In the genomic region with DNA sequence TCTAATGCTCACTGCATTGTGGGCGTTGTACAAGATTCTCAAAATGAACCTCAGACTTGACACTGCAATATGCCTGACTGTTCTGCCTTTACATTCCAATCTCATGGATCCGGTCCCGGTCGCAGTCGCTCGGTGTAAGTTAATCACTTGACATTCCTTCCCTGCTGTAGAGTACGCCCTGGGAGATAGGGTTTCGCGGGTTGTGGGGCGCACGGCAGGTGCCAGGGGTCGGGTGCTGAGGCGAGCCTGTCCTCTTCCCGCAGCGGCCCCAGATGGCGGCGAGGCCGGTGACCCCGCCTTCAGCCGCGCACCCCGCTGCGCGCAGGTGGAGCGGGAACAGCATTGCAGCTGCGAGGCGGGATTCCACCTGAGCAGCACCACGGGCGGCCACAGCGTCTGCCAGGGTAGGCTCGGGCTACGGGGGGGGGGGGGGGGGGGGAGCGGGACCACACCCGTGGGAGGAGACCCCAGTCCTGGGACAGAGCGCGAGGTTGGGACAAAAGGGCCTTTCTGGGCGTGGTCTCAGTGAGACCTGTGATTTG, we compare ENCODE assay signal across 8 mouse cellular contexts. TPM values are rescaled to one million over a fixed set of nuclear protein-coding genes. Genes with fewer than 3 reads are reported as not detected.
DNase-seq lines count a peak whose midpoint lies in the region; ATAC-seq lines count a peak whose summit lies in the region.

No protein-coding gene starts in this region.

- ATAC-seq in cerebellum, adult (ENCODE audit: insufficient number of reproducible peaks, low FRiP score, low TSS enrichment) = peak; percentile 31; the same call in 1 of the 2 replicates
- ATAC-seq in limb, embryonic 13.5 days (ENCODE audit: low FRiP score, low read depth) = peak; percentile 64; the same call in 1 of the 2 replicates
- ATAC-seq in stomach, embryonic 14.5 days (ENCODE audit: insufficient number of reproducible peaks, insufficient read depth, low FRiP score, low read depth) = peak; percentile 42; the same call in 1 of the 2 replicates

- WGBS in forebrain, embryonic 10.5 days = 4% methylated on average over 22 of the region's 37 CpGs
- WGBS in limb, embryonic 13.5 days = 3% methylated on average over 32 of the region's 37 CpGs
- 2% methylated on average over 31 of the region's 37 CpGs for WGBS in stomach, embryonic 14.5 days

- peak overlapping the region; percentile 31; the same call in 1 of the 2 replicates for H3K9ac ChIP-seq in limb, embryonic 13.5 days
- H3K9ac ChIP-seq in stomach, embryonic 14.5 days (replicated peaks; ENCODE audit: low read depth, low read length) = no peak overlapping the region; the same call in 1 of the 2 replicates

- 0 out of 2 replicates have a peak, but pooled peaks cover 3% of the 10 kb centered on the region for H3K9me3 ChIP-seq in forebrain, embryonic 10.5 days
- no peaks in the 10 kb centered on the region for H3K9me3 ChIP-seq in limb, embryonic 13.5 days
- no peaks in the 10 kb centered on the region for H3K9me3 ChIP-seq in stomach, embryonic 14.5 days (ENCODE audit: control insufficient read depth, low read depth, low read length)

- peaks cover 13% of the 10 kb centered on the region for H3K4me1 ChIP-seq in forebrain, embryonic 10.5 days
- peaks cover 7% of the 10 kb centered on the region; the same call in 1 of the 2 replicates for H3K4me1 ChIP-seq in limb, embryonic 13.5 days
- peaks cover 4% of the 10 kb centered on the region; the same call in 1 of the 2 replicates for H3K4me1 ChIP-seq in stomach, embryonic 14.5 days (ENCODE audit: control insufficient read depth, insufficient read depth, low read length)

- peak overlapping the region; percentile 56 for H3K4me3 ChIP-seq in forebrain, embryonic 10.5 days
- H3K4me3 ChIP-seq in limb, embryonic 13.5 days = peak overlapping the region; percentile 42
- H3K4me3 ChIP-seq in stomach, embryonic 14.5 days (ENCODE audit: low read depth, low read length) = peak overlapping the region; percentile 29

- H3K36me3 ChIP-seq in forebrain, embryonic 10.5 days (replicated peaks) = no peaks in the 10 kb centered on the region
- no peaks in the 10 kb centered on the region for H3K36me3 ChIP-seq in limb, embryonic 13.5 days
- H3K36me3 ChIP-seq in stomach, embryonic 14.5 days (ENCODE audit: control insufficient read depth, insufficient read depth, low read length) = no peaks in the 10 kb centered on the region

- H3K27ac ChIP-seq in forebrain, embryonic 10.5 days = peak overlapping the region; percentile 71
- no peak overlapping the region for H3K27ac ChIP-seq in limb, embryonic 13.5 days
- H3K27ac ChIP-seq in stomach, embryonic 14.5 days (ENCODE audit: low read length) = no peak overlapping the region

- DNase-seq in cerebellum, postnatal 4 days (ENCODE audit: low spot score in 2 of 2) = no peak
- peak; percentile 35 for DNase-seq in Muller cell, postnatal 12 days (ENCODE audit: inconsistent ontology term)
- peak; percentile 24 for DNase-seq in forebrain, embryonic 10.5 days (ENCODE audit: extremely low spot score, low spot score)
- DNase-seq in layer of hippocampus, adult 9-11 months = no peak
- no peak for DNase-seq in urinary bladder, postnatal 14 days (ENCODE audit: low spot score)

- H3K27me3 ChIP-seq in forebrain, embryonic 10.5 days (ENCODE audit: poor library complexity, severe bottlenecking) = peaks cover 17% of the 10 kb centered on the region
- H3K27me3 ChIP-seq in limb, embryonic 13.5 days = no peaks in the 10 kb centered on the region
- H3K27me3 ChIP-seq in stomach, embryonic 14.5 days (ENCODE audit: control insufficient read depth, insufficient read depth, low read length) = no peaks in the 10 kb centered on the region

- peak overlapping the region; percentile 75 for H3K4me2 ChIP-seq in limb, embryonic 13.5 days (replicated peaks)
- peak overlapping the region; percentile 61 for H3K4me2 ChIP-seq in stomach, embryonic 14.5 days (replicated peaks; ENCODE audit: low read depth, low read length)

RNA-seq across cellular contexts. Expression of a gene that starts 29.5 kb away (rescaled TPM):
- polyA plus RNA-seq in forebrain, embryonic 10.5 days (2016; fragmentation: Nextera tagmentation; extraction: Ambion mirVana) = 2.1 and 2.4 TPM in 2 replicates
- 6.3 and 7.3 TPM in 2 replicates for polyA plus RNA-seq in limb, embryonic 13.5 days (2015; fragmentation: Nextera tagmentation; extraction: Ambion mirVana)
- polyA plus RNA-seq in stomach, embryonic 14.5 days (2014; fragmentation: Nextera tagmentation; extraction: Ambion mirVana) = 2.9 and 3.4 TPM in 2 replicates

RNA-seq across cellular contexts. Expression of a gene that starts 51.6 kb away (rescaled TPM):
- 10.3 and 10.6 TPM in 2 replicates for polyA plus RNA-seq in forebrain, embryonic 10.5 days (2016; fragmentation: Nextera tagmentation; extraction: Ambion mirVana)
- polyA plus RNA-seq in limb, embryonic 13.5 days (2015; fragmentation: Nextera tagmentation; extraction: Ambion mirVana) = 7.5 and 9.3 TPM in 2 replicates
- polyA plus RNA-seq in stomach, embryonic 14.5 days (2014; fragmentation: Nextera tagmentation; extraction: Ambion mirVana) = 8.1 and 9.0 TPM in 2 replicates

Comparison
In these comparisons a context has a peak if more than half of its experiments do, and no peak if none do; other contexts are left out.
1. DNase-seq: peak in Muller cell, postnatal 12 days (single experiment) and forebrain, embryonic 10.5 days (single experiment); none in cerebellum, postnatal 4 days (0 of 2), layer of hippocampus, adult 9-11 months (single experiment) and urinary bladder, postnatal 14 days (single experiment).
2. Peak in every context shown above with its lines, with median percentiles within 50 percentile points of each other: ATAC-seq and H3K4me3 ChIP-seq.